Mouse (Mus musculus): Measurements from ENCODE around the gene Fbxo45.

DNA sequence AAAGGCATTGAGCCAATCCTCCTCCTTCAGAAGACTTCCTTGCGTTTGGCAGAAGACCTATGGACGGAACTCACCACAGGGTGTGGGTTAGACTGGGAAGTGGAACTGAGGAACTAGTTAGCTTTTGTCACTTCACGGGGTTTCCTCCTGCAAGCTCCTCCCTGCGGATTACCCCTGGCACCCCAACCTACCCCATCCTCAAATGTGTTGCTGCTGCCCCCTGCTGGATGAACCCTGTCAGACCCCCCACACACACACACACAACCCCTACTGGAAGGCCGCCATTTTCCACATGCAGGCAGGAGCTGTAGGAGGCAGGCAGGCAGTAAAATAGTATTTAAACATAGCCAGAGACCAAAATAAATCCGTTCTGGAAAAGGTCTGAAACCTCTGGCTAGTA, 44.3 kb downstream of the Fbxo45 start:
- TF ChIP-seq CTCF (IDR thresholded peaks at IDR 0.05), result peak; percentile 67
- peak; percentile 52; the same call in 1 of the 2 replicates for TF ChIP-seq POLR2A (IDR thresholded peaks at IDR 0.05; ENCODE audit: insufficient read depth, low read depth, low read length)
